Mouse (Mus musculus) lung, postnatal 0 days (tissue): ENCODE measurements around the gene Btnl2. TPM values are rescaled to one million over a fixed set of nuclear protein-coding genes. Genes with fewer than 3 reads are reported as not detected.

Experiments
- ATAC-seq: fragments of 200-750 bp; cut with Nextera tagmentation; 2 replicates; pipeline ENCODE4 v1.8.0; 2017; ENCODE audit warnings: moderate library complexity
- DNase-seq: peaks from one replicate; pipeline ENCODE4 v3.0.0-alpha.2; 2016; ENCODE audit warnings: low spot score
- H3K27ac ChIP-seq: fragments of 300-500 bp; sonication (generic); 2 replicates; pipeline ENCODE4 v1.5.1; 2014; ENCODE audit warnings: antibody characterized with exemption, mild to moderate bottlenecking, low read length, mixed read lengths
- H3K27me3 ChIP-seq: fragments of 300-500 bp; sonication (generic); replicated peaks from 2 replicates; pipeline ENCODE4 v1.6.1; 2014; ENCODE audit warnings: low read length, mixed read lengths; ENCODE audit not compliant: insufficient read depth
- H3K36me3 ChIP-seq: fragments of 300-500 bp; sonication (generic); 2 replicates; pipeline ENCODE4 v1.6.1; 2014; ENCODE audit warnings: low read length, mixed read lengths; ENCODE audit not compliant: insufficient read depth
- H3K4me1 ChIP-seq: fragments of 300-500 bp; sonication (generic); 2 replicates; pipeline ENCODE4 v1.6.1; 2014; ENCODE audit warnings: antibody characterized with exemption, low read depth, low read length, mixed read lengths; ENCODE audit not compliant: insufficient read depth
- H3K4me2 ChIP-seq: fragments of 300-500 bp; sonication (generic); replicated peaks from 2 replicates; pipeline ENCODE4 v1.6.1; 2014; ENCODE audit warnings: low read depth, mild to moderate bottlenecking, low read length, moderate library complexity, mixed read lengths
- H3K4me3 ChIP-seq: fragments of 300-500 bp; sonication (generic); 2 replicates; pipeline ENCODE4 v1.5.1; 2014; ENCODE audit warnings: low read depth, low read length
- H3K9ac ChIP-seq: fragments of 300-500 bp; sonication (generic); replicated peaks from 2 replicates; pipeline ENCODE4 v1.6.1; 2014; ENCODE audit warnings: low read depth, mild to moderate bottlenecking
- H3K9me3 ChIP-seq: fragments of 300-500 bp; sonication (generic); 2 replicates; pipeline ENCODE4 v1.6.1; 2016; ENCODE audit warnings: low read length, mixed read lengths
- CTCF ChIP-seq: IDR thresholded peaks from 2 replicates; pipeline ENCODE4 v1.5.1; 2016; ENCODE audit warnings: antibody characterized with exemption, mild to moderate bottlenecking
- EP300 ChIP-seq: IDR thresholded peaks from 2 replicates; pipeline ENCODE4 v1.6.1; 2016; ENCODE audit warnings: antibody characterized with exemption, mild to moderate bottlenecking, control low read depth
- WGBS: fragments of 180-500 bp; shearing (Covaris S2); extraction: QIAGEN DNeasy Blood & Tissue Kit; methylation state at CpG from one replicate; pipeline ENCODE4 v1.1.7; 2014; 5-methylcytosine and 5-hydroxymethylcytosine counted together
- polyA plus RNA-seq: library from polyadenylated mRNA; unstranded; fragments of >200 nt; fragmentation: Nextera tagmentation; extraction: Ambion mirVana; gene quantifications from 2 replicates; pipeline ENCODE4 v1.2.1, GENCODE M21; 2015

The Btnl2 gene
- polyA plus RNA-seq, 1 experiment from 2014 or later, result not detected

DNA sequence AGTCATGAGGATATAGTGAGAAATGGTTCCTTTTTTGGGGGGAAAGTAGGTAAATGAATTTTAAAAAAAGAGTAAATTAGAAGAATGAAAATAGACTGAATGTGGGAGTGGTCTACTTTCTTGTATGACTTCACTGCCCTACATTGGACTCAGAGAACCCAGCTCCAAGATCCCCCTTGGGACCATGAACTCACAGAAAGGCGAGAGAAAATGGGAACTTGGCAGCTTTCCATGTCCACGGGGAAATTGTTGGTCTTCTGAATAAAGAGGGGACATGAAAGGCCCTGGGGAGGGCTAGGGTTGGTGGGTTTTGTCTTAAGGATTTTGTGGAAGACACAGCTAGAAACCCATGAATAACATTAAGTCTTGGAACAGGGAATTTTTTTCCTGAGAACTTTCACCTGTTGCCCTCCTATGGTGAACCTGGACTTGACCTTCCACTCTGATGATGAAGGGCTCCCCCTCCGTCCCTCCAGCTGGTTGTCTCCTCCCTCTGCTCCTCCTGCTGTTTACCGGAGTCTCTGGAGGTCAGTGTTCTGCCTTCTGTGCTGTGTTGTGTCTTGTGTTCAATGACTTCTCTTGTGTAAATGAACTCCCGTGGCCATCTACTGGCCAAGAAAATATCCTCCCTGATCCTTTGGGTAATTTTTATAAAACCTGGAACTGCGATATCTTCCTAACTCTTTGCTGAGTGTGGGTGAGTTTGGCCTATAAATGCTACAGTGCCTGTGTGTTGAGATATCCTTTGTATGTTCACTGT, 23.0 kb downstream of the Btnl2 start:
- no peaks in the 10 kb centered on the region for H3K9me3 ChIP-seq
- ATAC-seq (no peak), DNase-seq (no peak)
- no peak overlapping the region for H3K9ac ChIP-seq
- WGBS, result 48% methylated on average over 6 of the region's 6 CpGs
- no peaks in the 10 kb centered on the region for H3K36me3 ChIP-seq
- no peaks in the 10 kb centered on the region for H3K27me3 ChIP-seq
- TF ChIP-seq EP300, result no peak
- TF ChIP-seq CTCF, result no peak
- H3K4me3 ChIP-seq, result no peak overlapping the region
- no peaks in the 10 kb centered on the region for H3K4me1 ChIP-seq
- H3K4me2 ChIP-seq, result no peak overlapping the region
- no peak overlapping the region for H3K27ac ChIP-seq

DNA sequence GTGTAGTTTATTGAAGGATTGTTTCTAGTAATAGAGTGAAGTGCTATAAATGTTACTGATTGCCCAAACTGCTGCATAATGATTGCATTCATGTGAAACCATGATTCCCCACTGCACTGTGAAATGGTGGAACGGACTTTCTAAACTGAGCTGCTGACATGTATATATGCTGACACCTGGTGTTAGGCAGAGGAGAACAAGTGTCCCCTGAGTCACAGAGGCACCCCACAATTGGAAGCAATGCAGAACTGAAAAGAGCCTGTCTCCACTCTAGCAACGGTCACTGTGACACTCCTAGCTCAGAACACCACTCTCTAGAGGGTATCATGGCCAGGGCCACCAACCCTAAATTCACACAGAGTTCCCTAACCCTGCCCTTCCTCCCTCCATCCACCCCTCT, 24.1 kb downstream of the Btnl2 start:
- Histone ChIP-seq H3K9ac (no peak overlapping the region), H3K4me2 (no peak overlapping the region), H3K4me3 (no peak overlapping the region), H3K9me3 (no peaks in the 10 kb centered on the region), H3K36me3 (no peaks in the 10 kb centered on the region), H3K27ac (no peak overlapping the region), H3K4me1 (no peaks in the 10 kb centered on the region), H3K27me3 (no peaks in the 10 kb centered on the region)
- WGBS, result 73% methylated on average over 2 of the region's 2 CpGs
- no peak for DNase-seq
- no peak for ATAC-seq
- TF ChIP-seq EP300 (no peak), CTCF (no peak)

DNA sequence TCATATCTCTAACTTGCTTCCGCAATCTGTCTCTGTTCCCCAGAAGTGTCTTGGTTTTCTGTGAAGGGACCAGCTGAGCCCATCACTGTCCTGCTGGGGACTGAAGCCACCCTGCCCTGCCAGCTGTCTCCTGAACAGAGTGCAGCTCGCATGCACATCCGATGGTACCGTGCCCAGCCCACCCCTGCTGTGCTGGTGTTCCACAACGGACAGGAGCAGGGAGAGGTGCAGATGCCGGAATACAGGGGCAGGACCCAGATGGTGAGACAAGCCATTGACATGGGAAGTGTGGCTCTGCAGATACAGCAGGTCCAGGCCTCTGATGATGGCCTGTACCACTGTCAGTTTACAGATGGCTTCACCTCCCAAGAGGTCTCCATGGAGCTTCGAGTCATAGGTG, 24.8 kb downstream of the Btnl2 start:
- 73% methylated on average over 7 of the region's 7 CpGs for WGBS
- Histone ChIP-seq H3K4me2 (no peak overlapping the region), H3K4me1 (no peaks in the 10 kb centered on the region), H3K9me3 (no peaks in the 10 kb centered on the region), H3K36me3 (no peaks in the 10 kb centered on the region), H3K4me3 (no peak overlapping the region), H3K27me3 (no peaks in the 10 kb centered on the region), H3K27ac (no peak overlapping the region), H3K9ac (no peak overlapping the region)
- TF ChIP-seq EP300 (no peak), CTCF (no peak)
- no peak for DNase-seq
- ATAC-seq, result no peak

DNA sequence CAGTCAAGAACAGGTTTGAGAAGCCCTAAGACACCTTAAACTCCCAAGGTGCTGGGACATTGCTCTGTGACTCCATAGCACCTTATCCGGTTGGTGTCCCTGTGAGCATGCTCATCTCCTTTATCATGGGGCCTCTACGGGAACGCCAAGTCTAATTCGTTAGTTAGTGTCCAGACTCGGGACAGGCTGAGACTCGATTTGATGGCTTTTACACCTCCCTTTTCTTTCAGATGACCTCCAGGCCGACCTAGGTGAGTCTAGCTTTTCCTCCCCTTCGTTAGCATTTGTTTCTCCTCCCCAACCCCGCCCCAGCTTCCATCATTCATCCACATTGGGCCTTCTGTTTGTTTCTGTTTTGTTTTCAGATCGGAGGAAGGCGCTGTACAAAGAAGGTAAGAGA, 27.3 kb downstream of the Btnl2 start:
- no peaks in the 10 kb centered on the region for H3K4me1 ChIP-seq
- DNase-seq (no peak), ATAC-seq (no peak)
- no peaks in the 10 kb centered on the region for H3K27me3 ChIP-seq
- no peak overlapping the region for H3K9ac ChIP-seq
- 69% methylated on average over 11 of the region's 11 CpGs for WGBS
- H3K9me3 ChIP-seq, result no peaks in the 10 kb centered on the region
- no peak for TF ChIP-seq EP300
- TF ChIP-seq CTCF, result no peak
- H3K4me3 ChIP-seq, result no peak overlapping the region
- H3K36me3 ChIP-seq, result no peaks in the 10 kb centered on the region
- no peak overlapping the region for H3K4me2 ChIP-seq
- H3K27ac ChIP-seq, result no peak overlapping the region

DNA sequence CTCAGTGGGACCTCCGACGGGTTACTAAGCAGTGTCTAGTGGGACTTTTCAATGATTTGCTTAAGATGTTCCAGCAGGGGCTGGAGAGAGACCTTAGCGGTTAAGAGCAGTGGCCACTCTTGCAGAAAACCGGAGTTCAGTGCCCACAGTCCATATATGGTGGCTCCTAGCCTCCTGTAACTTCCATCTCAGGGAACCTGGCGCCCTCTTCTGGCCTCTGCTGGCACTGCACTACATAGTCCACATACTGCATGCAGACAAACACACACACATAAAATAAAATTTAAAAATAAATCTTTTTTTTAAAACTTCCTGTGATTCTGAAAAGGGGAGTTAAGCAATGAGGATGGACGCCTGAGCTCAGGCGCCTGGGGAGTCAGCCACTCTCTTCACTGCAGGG, 28.6 kb downstream of the Btnl2 start:
- TF ChIP-seq CTCF, result peak; percentile 24
- no peak for TF ChIP-seq EP300
- DNase-seq, result no peak
- WGBS, result 70% methylated on average over 7 of the region's 7 CpGs
- Histone ChIP-seq H3K4me2 (no peak overlapping the region), H3K36me3 (no peaks in the 10 kb centered on the region), H3K9me3 (no peaks in the 10 kb centered on the region), H3K27ac (no peak overlapping the region), H3K4me1 (no peaks in the 10 kb centered on the region), H3K27me3 (no peaks in the 10 kb centered on the region), H3K9ac (no peak overlapping the region), H3K4me3 (no peak overlapping the region)
- ATAC-seq, result no peak

DNA sequence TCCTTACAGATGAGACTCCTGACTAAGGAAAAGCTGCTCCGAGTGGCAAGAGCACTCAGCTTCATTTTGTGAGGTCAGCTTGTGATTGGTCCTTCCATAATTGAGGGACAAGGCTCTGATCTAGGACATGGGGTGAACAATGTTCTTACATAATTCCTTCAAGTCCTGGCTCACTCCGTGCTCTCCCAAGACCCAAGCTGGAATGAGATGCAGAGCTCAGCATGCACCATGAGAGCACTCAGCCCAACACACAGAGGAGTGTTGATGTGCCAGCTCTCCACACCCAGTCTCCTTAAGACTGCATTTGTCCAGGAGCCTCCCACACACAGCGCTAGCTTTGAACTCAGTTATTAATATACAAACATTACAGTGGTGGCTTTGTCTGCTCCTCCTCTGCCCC, 30.1 kb downstream of the Btnl2 start:
- Histone ChIP-seq H3K9ac (no peak overlapping the region), H3K27me3 (no peaks in the 10 kb centered on the region), H3K4me1 (no peaks in the 10 kb centered on the region), H3K27ac (no peak overlapping the region), H3K36me3 (no peaks in the 10 kb centered on the region), H3K4me2 (no peak overlapping the region), H3K9me3 (no peaks in the 10 kb centered on the region), H3K4me3 (no peak overlapping the region)
- ATAC-seq (no peak), DNase-seq (no peak)
- TF ChIP-seq CTCF, result no peak
- 45% methylated on average over 3 of the region's 3 CpGs for WGBS

DNA sequence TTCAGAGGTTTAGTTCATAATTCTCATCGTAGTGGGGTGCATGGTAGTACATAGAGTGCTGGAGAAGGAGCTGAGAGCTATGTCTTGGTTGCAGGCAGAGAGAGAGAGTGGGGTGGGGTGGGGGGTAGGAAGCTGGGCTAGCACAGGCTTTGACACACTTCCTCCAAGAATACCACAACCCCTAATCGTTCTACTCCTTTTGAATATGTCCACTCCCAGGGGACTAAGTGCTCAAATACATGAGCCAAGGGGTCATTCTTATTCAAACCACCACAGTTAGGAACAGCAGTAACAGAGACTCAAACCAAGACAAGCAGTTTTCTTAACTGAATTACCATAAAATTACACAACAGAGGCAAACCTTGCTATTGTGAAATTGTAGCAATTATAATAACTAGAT, 32.0 kb downstream of the Btnl2 start:
- TF ChIP-seq CTCF, result no peak
- no peak for TF ChIP-seq EP300
- no peak overlapping the region for H3K27ac ChIP-seq
- no peak overlapping the region for H3K4me2 ChIP-seq
- no peaks in the 10 kb centered on the region for H3K4me1 ChIP-seq
- H3K36me3 ChIP-seq, result no peaks in the 10 kb centered on the region
- H3K9ac ChIP-seq, result no peak overlapping the region
- 67% methylated on average over 2 of the region's 2 CpGs for WGBS
- ATAC-seq, result no peak
- no peak overlapping the region for H3K4me3 ChIP-seq
- no peak for DNase-seq
- no peaks in the 10 kb centered on the region for H3K9me3 ChIP-seq
- no peaks in the 10 kb centered on the region for H3K27me3 ChIP-seq
